Mouse (Mus musculus): ENCODE measurements around the gene Zfp867. TPM values are rescaled to one million over a fixed set of nuclear protein-coding genes. Genes with fewer than 3 reads are reported as not detected.

The Zfp867 gene
- polyA plus RNA-seq, 1 experiment from 2014 or later = 10.3 TPM

DNA sequence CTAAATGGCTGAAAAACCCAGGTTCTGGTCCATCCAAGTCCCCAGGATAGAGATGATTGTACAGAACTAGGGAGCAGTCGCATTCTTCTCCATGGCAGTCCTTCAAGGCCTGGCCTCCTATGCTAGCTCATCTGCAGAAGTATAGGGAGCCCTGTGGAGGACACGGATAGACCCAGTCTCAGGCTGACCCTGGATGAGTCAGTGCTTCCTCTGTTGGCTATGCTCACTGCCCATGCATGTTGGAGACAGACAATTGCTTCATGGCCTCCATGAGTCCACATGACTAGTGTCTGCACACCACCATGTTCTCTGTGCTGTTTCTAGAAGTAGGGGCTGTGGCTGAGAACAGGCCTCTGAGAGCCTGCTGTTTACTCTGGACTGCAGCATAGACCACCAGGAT lies 15.9 kb downstream of the Zfp867 start:
- Histone ChIP-seq H3K4me1 (ENCODE audit: control insufficient read depth, insufficient read depth, low read length) (no peaks in the 10 kb centered on the region), H3K4me3 (ENCODE audit: low read depth, low read length) (no peak overlapping the region), H3K36me3 (replicated peaks; ENCODE audit: control insufficient read depth, insufficient read depth, low read depth, low read length) (peaks cover 8% of the 10 kb centered on the region), H3K27me3 (ENCODE audit: control insufficient read depth, insufficient read depth, low read length) (no peaks in the 10 kb centered on the region), H3K27ac (replicated peaks; ENCODE audit: low read depth, low read length) (no peak overlapping the region), H3K4me2 (ENCODE audit: low read depth, low read length) (no peak overlapping the region), H3K9me3 (replicated peaks; ENCODE audit: control insufficient read depth, low read length) (no peaks in the 10 kb centered on the region), H3K9ac (replicated peaks; ENCODE audit: low read length) (no peak overlapping the region)
- ATAC-seq (replicated peaks; ENCODE audit: insufficient number of reproducible peaks, low FRiP score, low TSS enrichment, low read depth) = no peak
- 94% methylated on average over 2 of the region's 2 CpGs for WGBS
- DNase-seq (ENCODE audit: low spot score) = no peak

DNA sequence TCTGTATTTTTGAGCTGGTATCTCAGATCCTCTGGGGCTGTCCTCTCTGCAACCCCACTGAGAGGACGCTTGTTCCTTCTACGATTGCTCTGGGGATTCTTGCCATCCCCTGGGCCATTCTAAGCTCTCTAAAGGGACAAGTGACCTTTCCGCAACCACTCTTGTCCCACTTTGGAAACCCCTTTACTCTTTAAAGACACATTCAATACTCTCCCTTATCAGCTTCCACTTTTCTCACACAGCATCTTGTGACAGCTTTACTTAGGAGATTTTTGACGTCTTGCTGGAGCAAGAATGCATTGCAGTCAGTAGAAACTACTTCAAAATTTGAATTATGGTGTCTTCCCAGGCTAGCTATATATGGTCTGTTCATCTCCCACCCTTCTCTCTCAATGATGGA lies 21.2 kb downstream of the Zfp867 start, which contains the start of gene Snap47:
Gene Snap47 (minus strand): TSS at position 101 of the 400 bp plus-strand sequence.
- peak within 1 kb of the TSS; percentile 80 for H3K9ac ChIP-seq (replicated peaks; ENCODE audit: low read length)
- no peaks in the 10 kb centered on the region for H3K27me3 ChIP-seq (ENCODE audit: control insufficient read depth, insufficient read depth, low read length)
- H3K9me3 ChIP-seq (replicated peaks; ENCODE audit: control insufficient read depth, low read length) = no peaks in the 10 kb centered on the region
- H3K27ac ChIP-seq (replicated peaks; ENCODE audit: low read depth, low read length) = no peak within 1 kb of the TSS; the same call in 1 of the 2 replicates
- peak within 1 kb of the TSS; percentile 90 for H3K4me2 ChIP-seq (ENCODE audit: low read depth, low read length)
- peaks cover 8% of the 10 kb centered on the region for H3K36me3 ChIP-seq (replicated peaks; ENCODE audit: control insufficient read depth, insufficient read depth, low read depth, low read length)
- H3K4me1 ChIP-seq (ENCODE audit: control insufficient read depth, insufficient read depth, low read length) = no peaks in the 10 kb centered on the region; the same call in 1 of the 2 replicates
- H3K4me3 ChIP-seq (ENCODE audit: low read depth, low read length) = peak within 1 kb of the TSS; percentile 82
- DNase-seq (ENCODE audit: low spot score) (no peak), ATAC-seq (replicated peaks; ENCODE audit: insufficient number of reproducible peaks, low FRiP score, low TSS enrichment, low read depth) (no peak)
- 79% methylated on average over 4 of the region's 4 CpGs for WGBS

DNA sequence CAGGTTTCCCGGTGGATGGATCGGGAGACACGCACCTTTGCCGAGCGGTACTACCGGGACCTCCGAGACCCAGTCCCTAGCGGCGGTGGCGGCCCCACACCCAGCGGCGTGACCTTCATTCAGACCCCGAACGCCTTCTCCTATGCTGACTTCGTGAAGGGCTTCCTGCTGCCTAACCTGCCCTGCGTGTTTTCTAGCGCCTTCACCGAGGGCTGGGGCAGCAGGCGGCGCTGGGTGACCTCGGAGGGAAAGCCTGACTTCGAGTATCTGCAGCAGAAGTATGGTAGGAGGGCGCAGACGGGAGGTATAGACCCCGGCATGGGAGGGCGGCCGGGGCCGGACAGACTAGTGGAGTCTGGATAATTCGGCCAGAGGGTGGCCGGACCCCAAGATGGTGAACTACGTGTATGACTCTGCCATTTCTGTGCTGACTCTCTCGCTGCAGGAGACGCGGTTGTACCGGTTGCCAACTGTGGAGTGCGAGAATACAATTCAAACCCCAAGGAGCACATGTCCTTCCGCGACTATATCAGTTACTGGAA lies 22.0 kb downstream of the Zfp867 start:
- peak; percentile 21 for DNase-seq (ENCODE audit: low spot score)
- H3K27ac ChIP-seq (replicated peaks; ENCODE audit: low read depth, low read length) = no peak overlapping the region; the same call in 1 of the 2 replicates
- 2% methylated on average over 38 of the region's 38 CpGs for WGBS

DNA sequence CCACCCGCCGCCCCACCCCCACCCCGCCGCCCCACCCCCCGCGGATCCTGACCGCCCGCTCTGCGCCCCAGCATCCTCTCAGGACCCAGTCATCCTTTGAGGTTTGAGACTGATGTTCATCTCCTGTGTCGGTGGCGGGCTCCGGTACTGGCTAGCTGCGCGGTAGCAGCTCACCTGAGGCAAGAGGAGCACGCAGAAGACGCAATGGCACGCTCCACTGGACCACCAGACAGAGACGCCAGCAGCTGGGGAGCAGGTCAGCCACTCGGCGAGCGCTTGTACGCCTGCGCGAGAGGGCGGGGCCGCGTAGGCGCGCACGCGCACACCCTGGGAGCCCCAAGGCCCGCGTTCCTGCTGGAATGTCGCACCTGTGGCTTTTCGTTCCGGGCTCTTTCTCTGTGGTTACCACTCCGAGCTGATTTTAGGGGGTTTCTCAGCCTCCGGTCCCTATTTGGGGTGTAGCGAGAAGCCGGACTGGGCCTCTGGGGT lies 22.5 kb downstream of the Zfp867 start, which contains the start of gene Jmjd4:
Gene Jmjd4 (plus strand): TSS at position 305 of the 489 bp plus-strand sequence.
- Histone ChIP-seq H3K27ac (replicated peaks; ENCODE audit: low read depth, low read length) (no peak within 1 kb of the TSS; the same call in 1 of the 2 replicates), H3K36me3 (replicated peaks; ENCODE audit: control insufficient read depth, insufficient read depth, low read depth, low read length) (peaks cover under 1% of the 10 kb centered on the region), H3K4me3 (ENCODE audit: low read depth, low read length) (peak within 1 kb of the TSS; percentile 82), H3K4me2 (ENCODE audit: low read depth, low read length) (peak within 1 kb of the TSS; percentile 90), H3K4me1 (ENCODE audit: control insufficient read depth, insufficient read depth, low read length) (no peaks in the 10 kb centered on the region; the same call in 1 of the 2 replicates), H3K9ac (replicated peaks; ENCODE audit: low read length) (peak within 1 kb of the TSS; percentile 80), H3K9me3 (replicated peaks; ENCODE audit: control insufficient read depth, low read length) (no peaks in the 10 kb centered on the region), H3K27me3 (ENCODE audit: control insufficient read depth, insufficient read depth, low read length) (no peaks in the 10 kb centered on the region)
- DNase-seq (ENCODE audit: low spot score) = peak; percentile 93
- ATAC-seq (replicated peaks; ENCODE audit: insufficient number of reproducible peaks, low FRiP score, low TSS enrichment, low read depth) = peak; percentile 84
- under 1% methylated on average over 38 of the region's 40 CpGs for WGBS

More for the DNA sequence above, 22.0 kb downstream of the Zfp867 start:
- peak overlapping the region; percentile 82 for H3K4me3 ChIP-seq (ENCODE audit: low read depth, low read length)
- peak; percentile 54 for ATAC-seq (replicated peaks; ENCODE audit: insufficient number of reproducible peaks, low FRiP score, low TSS enrichment, low read depth)
- no peaks in the 10 kb centered on the region for H3K27me3 ChIP-seq (ENCODE audit: control insufficient read depth, insufficient read depth, low read length)
- H3K4me1 ChIP-seq (ENCODE audit: control insufficient read depth, insufficient read depth, low read length) = no peaks in the 10 kb centered on the region; the same call in 1 of the 2 replicates
- peaks cover 5% of the 10 kb centered on the region for H3K36me3 ChIP-seq (replicated peaks; ENCODE audit: control insufficient read depth, insufficient read depth, low read depth, low read length)
- H3K4me2 ChIP-seq (ENCODE audit: low read depth, low read length) = peak overlapping the region; percentile 90
- peak overlapping the region; percentile 80 for H3K9ac ChIP-seq (replicated peaks; ENCODE audit: low read length)
- H3K9me3 ChIP-seq (replicated peaks; ENCODE audit: control insufficient read depth, low read length) = no peaks in the 10 kb centered on the region

DNA sequence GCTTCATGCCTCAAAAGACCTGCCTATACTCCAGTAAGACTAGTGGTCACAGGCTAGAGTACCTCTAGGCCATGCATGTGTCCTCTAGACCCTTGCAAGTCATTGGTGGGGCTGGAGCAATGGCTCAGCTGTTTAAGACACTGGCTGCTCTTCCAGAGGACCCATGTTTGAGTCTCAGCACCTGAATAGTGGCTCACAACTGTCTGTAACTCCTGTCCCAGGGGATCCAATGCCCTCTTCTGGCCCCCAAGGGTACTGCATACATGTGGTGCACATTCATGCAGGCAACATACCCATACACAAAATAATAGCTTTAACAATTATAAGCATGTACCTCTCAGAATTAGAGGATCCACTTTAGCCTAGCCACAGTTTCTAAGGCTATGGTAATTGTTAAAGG lies 29.2 kb downstream of the Zfp867 start:
- H3K4me2 ChIP-seq (ENCODE audit: low read depth, low read length) = no peak overlapping the region
- H3K27me3 ChIP-seq (ENCODE audit: control insufficient read depth, insufficient read depth, low read length) = no peaks in the 10 kb centered on the region
- H3K4me1 ChIP-seq (ENCODE audit: control insufficient read depth, insufficient read depth, low read length) = no peaks in the 10 kb centered on the region
- no peak overlapping the region for H3K9ac ChIP-seq (replicated peaks; ENCODE audit: low read length)
- H3K9me3 ChIP-seq (replicated peaks; ENCODE audit: control insufficient read depth, low read length) = no peaks in the 10 kb centered on the region
- H3K27ac ChIP-seq (replicated peaks; ENCODE audit: low read depth, low read length) = no peak overlapping the region
- H3K4me3 ChIP-seq (ENCODE audit: low read depth, low read length) = no peak overlapping the region
- peaks cover under 1% of the 10 kb centered on the region; the same call in 1 of the 2 replicates for H3K36me3 ChIP-seq (replicated peaks; ENCODE audit: control insufficient read depth, insufficient read depth, low read depth, low read length)
- ATAC-seq (replicated peaks; ENCODE audit: insufficient number of reproducible peaks, low FRiP score, low TSS enrichment, low read depth) (no peak), DNase-seq (ENCODE audit: low spot score) (no peak)

DNA sequence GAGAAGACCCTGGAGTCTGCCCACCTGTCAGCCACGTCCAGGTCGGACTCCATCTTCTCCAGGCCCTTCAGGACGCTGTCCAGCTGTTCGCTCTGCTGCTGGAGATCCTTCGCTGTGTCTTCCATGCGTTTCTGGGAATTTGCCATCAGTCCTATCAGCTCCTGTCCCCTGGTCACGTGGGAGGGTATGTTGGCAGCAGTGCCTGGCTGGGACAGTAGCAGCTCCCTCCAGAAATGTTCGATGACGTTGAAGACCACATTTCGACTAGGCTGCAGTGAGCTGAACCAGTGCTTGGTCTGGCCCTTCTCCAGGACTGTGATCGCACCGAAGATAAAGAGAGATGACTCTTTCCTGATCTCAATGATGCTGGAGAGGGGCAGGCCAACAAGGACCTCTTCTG lies 34.3 kb downstream of the Zfp867 start:
- H3K27me3 ChIP-seq (ENCODE audit: control insufficient read depth, insufficient read depth, low read length) = no peaks in the 10 kb centered on the region
- H3K9me3 ChIP-seq (replicated peaks; ENCODE audit: control insufficient read depth, low read length) = no peaks in the 10 kb centered on the region
- no peak overlapping the region for H3K27ac ChIP-seq (replicated peaks; ENCODE audit: low read depth, low read length)
- DNase-seq (ENCODE audit: low spot score) = no peak
- no peak overlapping the region for H3K4me2 ChIP-seq (ENCODE audit: low read depth, low read length)
- peaks cover 12% of the 10 kb centered on the region for H3K36me3 ChIP-seq (replicated peaks; ENCODE audit: control insufficient read depth, insufficient read depth, low read depth, low read length)
- no peaks in the 10 kb centered on the region for H3K4me1 ChIP-seq (ENCODE audit: control insufficient read depth, insufficient read depth, low read length)
- no peak overlapping the region for H3K9ac ChIP-seq (replicated peaks; ENCODE audit: low read length)
- 96% methylated on average over 12 of the region's 12 CpGs for WGBS
- ATAC-seq (replicated peaks; ENCODE audit: insufficient number of reproducible peaks, low FRiP score, low TSS enrichment, low read depth) = no peak
- H3K4me3 ChIP-seq (ENCODE audit: low read depth, low read length) = no peak overlapping the region

DNA sequence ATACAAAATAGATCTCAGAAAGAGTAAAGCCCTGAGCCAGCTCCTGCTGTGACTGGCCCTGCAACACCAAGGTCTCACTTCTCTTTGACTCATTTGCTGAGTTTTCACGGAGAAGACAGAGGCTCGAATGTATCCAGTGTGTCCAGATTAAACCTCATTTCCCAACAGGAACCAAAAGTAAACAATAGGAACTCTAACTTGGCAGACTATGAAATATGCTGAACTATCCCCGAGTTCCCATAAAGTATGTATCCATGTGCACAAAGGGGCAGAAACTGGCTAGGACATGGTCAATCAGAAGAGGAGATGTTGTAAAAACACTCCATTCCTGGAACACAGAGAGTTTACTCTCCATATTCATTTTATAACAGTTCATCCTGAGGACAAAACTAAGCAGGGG lies 40.0 kb downstream of the Zfp867 start:
- peaks cover 12% of the 10 kb centered on the region for H3K36me3 ChIP-seq (replicated peaks; ENCODE audit: control insufficient read depth, insufficient read depth, low read depth, low read length)
- no peak overlapping the region for H3K4me2 ChIP-seq (ENCODE audit: low read depth, low read length)
- H3K27me3 ChIP-seq (ENCODE audit: control insufficient read depth, insufficient read depth, low read length) = no peaks in the 10 kb centered on the region
- no peaks in the 10 kb centered on the region for H3K4me1 ChIP-seq (ENCODE audit: control insufficient read depth, insufficient read depth, low read length)
- no peak overlapping the region for H3K9ac ChIP-seq (replicated peaks; ENCODE audit: low read length)
- 80% methylated on average over 3 of the region's 3 CpGs for WGBS
- DNase-seq (ENCODE audit: low spot score) (no peak), ATAC-seq (replicated peaks; ENCODE audit: insufficient number of reproducible peaks, low FRiP score, low TSS enrichment, low read depth) (no peak)
- H3K27ac ChIP-seq (replicated peaks; ENCODE audit: low read depth, low read length) = no peak overlapping the region
- no peaks in the 10 kb centered on the region for H3K9me3 ChIP-seq (replicated peaks; ENCODE audit: control insufficient read depth, low read length)
- no peak overlapping the region for H3K4me3 ChIP-seq (ENCODE audit: low read depth, low read length)

DNA sequence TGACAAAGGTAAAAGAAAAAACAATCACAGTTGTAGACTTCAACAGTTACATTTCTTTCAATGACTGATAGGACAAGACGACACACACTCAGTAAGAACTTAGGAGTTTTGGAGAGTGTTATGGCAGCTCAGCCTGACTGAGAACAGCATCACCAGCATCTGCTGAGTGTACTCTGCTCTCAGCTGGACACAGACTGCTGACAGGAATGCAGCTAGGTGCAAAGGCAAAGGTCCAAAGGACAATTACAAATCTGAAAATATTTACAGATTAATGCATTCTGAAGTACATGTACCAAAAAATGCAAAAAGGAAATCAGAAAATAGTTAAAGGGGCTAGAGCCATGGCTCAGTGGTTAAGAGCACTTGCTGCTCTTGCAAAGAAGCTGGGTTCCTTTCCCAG lies 42.3 kb downstream of the Zfp867 start:
- Histone ChIP-seq H3K4me3 (ENCODE audit: low read depth, low read length) (no peak overlapping the region), H3K9ac (replicated peaks; ENCODE audit: low read length) (no peak overlapping the region), H3K27ac (replicated peaks; ENCODE audit: low read depth, low read length) (no peak overlapping the region), H3K27me3 (ENCODE audit: control insufficient read depth, insufficient read depth, low read length) (no peaks in the 10 kb centered on the region), H3K4me1 (ENCODE audit: control insufficient read depth, insufficient read depth, low read length) (no peaks in the 10 kb centered on the region), H3K9me3 (replicated peaks; ENCODE audit: control insufficient read depth, low read length) (no peaks in the 10 kb centered on the region), H3K4me2 (ENCODE audit: low read depth, low read length) (no peak overlapping the region), H3K36me3 (replicated peaks; ENCODE audit: control insufficient read depth, insufficient read depth, low read depth, low read length) (peaks cover 8% of the 10 kb centered on the region)
- DNase-seq (ENCODE audit: low spot score) = no peak
- 84% methylated on average over 1 of the region's 1 CpGs for WGBS
- ATAC-seq (replicated peaks; ENCODE audit: insufficient number of reproducible peaks, low FRiP score, low TSS enrichment, low read depth) = no peak
